Mouse (Mus musculus) activated CD4-positive, CD25-positive, alpha-beta regulatory T cell, adult 4 months (primary cell): ENCODE results near the gene Cyp3a11. TPM values are rescaled to one million over a fixed set of nuclear protein-coding genes. Genes with fewer than 3 reads are reported as not detected.
"Not testable (repeated sequence)": the region's sequence is repeated elsewhere in the genome, so short reads cannot be mapped to it uniquely, and the experiment has no call there.

Experiments
- ATAC-seq: one replicate; pipeline ENCODE4 v1.8.0; 2017
- polyA plus RNA-seq, 2 experiments: library from polyadenylated mRNA; unstranded; fragments of 100-300 nt; shearing (Covaris generic); gene quantifications; one replicate each; pipeline ENCODE4 v1.2.1; 2017

Cyp3a11 gene
- polyA plus RNA-seq: not detected

DNA sequence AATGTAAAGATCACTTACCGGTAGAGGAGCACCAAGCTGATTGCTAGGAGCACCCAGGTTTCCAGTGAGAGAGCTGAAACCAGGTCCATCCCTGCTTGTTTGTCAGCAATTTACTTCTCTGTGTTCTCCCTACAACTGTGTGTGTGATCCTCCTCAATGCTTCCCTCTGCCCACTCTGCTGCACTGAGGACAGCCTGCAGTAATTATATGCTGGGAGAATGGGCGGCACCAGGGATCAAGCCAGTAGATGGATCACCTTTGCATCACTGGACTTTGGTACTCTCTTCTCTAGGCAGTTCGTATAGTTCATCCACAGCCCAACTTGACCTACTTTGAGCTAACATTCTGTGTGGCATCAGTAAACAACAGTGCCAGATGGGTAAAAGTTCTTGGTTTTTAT is at the start of gene Cyp3a11:
Gene Cyp3a11 (minus strand): TSS at position 277 of the 400 bp plus-strand sequence.
- ATAC-seq: no peak

DNA sequence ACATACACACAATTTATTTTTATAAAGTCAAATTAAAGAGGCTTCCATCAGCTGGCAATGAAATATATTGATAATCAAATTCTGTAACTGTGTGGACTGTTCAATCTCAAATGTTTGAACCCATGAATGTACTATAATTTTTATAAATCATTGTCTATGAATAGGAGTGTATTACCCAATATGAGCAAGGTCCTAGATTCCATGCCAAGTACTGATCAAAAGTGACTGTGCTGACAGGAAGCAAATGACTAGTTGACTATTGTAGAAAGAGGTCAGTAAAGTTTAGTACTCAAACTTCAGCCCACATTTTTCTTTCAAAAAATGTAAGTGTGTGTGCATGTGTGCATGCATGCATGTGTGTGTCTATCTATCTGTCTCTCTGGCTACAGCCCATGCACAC is 33.1 kb upstream of the Cyp3a11 start:
- no peak for ATAC-seq

DNA sequence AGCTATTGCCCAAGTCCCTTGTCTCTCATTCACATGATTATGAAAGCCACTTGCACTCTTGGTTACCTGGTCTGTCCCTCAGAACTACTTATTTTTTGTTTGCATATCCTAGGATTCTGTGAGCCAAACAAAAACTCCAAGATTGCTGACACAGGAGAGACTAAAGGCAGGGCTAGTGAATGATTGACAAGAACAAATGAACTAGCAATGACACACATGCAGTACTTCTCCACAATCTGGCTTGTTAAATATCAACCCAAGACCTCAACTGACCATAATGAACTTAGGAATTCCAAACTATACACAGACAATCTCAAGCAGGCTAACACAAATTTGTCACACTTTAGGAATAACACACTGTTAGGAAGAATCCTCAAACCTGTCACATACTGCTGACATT is 32.0 kb upstream of the Cyp3a11 start:
- ATAC-seq: no peak

DNA sequence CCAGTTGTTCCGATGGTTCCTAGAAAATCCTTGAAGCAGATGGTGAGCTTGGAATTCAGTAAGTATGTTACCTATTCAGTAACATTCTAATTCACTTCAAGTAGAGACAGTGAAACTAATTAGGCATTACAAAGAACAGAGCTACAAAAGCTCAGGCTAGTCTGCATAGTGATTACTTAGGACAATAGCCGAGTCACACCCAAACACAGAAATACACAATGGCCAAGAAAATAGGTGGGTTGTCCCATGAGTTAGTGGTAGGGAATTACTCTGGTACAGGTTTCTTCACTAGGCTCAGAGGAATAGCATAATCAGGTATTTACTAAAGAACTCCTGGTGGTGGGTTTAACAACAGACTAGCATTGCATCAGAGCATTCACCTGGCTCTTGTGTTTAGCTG is 27.2 kb upstream of the Cyp3a11 start:
- not testable (repeated sequence) for ATAC-seq

DNA sequence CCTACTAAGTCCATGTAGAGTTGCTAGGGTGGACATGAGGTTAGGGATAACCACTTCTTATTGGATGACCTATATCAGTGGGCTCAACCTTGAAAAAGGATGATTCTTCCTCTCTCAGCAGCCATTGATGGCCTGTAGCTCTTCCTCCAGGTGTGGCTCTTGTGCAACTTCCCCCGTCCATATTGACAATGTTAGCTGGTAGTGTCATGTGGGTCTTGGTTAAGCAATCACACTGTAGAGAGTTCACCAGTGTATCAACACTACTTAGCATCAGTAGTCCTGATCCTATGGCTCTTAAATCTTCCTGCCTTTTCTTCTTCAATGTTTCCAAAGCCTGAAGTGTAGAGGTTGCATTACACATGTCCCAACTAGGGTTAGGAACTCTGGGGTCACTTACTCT is 24.8 kb upstream of the Cyp3a11 start:
- ATAC-seq: no peak

DNA sequence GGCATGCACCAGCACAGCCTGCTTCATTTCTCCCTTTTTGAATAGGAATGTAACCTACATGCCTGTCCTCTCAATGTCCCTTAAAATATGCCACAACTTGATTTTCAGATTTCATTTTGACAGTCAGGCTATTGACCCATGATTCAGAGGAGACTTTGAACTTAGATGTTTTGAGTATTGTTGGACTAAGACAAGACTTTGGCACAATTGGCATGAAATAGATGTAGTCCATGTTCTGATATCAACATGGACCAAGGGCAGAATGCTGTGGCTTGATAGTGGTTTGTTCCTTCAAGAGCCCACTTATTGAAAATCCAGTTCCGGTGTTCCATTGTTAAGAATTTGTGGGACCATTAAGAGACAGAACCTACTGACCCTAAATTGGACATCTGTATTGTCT is 23.6 kb upstream of the Cyp3a11 start:
- ATAC-seq: no peak

DNA sequence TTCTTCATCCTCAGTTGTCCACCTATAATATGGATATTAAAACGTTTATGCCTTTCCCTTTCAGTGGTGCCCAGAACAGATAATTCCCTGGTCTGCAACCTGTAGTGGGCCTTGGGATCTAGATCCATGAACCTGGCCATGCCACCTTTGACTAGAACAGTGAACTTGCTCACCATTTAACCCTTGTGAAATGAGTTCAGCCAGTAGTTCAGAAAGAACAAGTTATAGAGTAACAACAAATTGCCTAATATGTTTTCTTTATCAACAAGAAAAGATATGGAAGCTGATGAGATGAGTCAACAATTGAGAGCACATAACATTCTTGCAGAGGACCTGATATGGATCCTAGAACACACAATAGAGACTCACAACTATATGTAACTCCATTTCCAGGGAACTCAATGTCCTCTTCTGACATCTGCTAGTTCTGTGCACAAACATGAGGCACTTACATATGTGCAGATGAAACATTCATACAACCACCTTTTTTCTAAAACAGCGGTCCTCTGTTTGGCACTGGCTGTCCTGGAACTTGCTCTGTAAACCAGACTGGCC is 20.7 kb upstream of the Cyp3a11 start:
- ATAC-seq: no peak

DNA sequence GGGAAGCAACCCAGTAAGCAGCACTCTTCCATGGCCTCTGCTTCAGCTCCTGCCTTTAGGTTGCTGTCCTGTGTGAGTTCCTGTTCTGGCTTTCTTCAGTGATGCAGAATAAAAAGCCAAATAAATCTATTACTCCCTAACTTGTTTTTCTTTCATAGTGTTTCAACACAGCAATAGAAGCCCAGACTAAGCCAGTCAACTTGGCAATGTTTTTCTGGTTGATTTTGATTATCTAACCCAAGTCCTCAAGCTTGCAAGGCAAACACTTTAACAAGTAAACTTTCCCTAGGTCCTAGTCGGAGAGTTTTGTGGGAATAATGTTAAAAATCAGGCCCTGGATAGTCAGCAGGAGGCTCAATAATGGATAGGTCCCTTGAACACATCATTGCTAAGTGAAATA is 17.5 kb upstream of the Cyp3a11 start:
- no peak for ATAC-seq

DNA sequence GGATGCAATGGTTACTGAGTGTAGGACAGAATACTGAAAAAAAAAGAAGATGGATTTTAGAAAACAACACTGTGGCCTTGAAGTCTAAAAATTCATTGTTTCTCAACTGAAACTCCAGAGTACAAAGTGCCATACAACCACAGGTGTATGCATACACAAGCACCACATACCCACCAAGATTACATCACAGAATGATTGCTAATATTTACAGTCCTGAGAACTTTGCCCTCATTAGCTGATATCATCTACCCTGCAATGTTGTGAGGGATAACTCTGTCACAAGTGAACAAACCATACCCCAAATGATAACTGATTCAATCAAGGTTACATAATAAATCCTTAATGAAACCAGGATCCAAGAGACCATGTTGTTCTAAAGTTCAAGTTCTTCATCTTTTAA is 1.4 kb upstream of the Cyp3a11 start:
- ATAC-seq: no peak

DNA sequence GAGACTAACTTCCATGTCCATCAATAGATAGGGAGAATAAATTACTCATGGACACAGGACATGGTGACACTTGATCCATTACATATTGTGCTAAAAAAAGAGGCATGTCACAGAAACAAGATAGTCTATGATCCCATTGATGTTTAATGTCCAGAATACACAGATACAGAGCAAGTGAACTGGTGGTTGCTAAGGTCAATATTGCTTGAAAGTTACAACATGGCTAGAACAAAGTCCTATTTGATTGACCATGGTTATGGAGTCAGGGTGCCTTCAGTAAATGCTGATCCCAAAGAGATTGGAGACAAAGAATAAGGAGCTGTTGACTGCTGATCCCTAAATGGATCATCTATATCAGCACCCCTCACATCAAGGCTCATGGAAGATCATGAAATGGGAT is 12.3 kb downstream of the Cyp3a11 start:
- not testable (repeated sequence) for ATAC-seq

DNA sequence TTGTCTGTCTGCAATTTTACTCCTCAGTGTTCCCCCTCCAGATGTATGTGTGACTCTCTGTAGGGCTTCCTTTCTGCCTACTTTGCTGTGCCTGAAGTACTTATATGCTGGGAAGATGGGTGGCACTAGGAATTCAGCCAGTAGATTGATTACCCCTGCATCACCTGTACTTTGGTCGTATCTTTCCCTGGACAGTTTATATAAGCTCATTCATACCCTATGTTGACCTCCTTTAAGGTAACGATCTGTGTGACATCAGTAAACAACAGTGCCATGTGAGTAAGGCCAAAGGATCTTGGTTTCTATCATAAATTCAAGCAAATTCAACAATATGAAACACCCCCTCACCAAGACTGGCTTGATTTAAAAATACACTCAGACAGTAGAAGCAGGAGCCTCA is 74.0 kb downstream of the Cyp3a11 start, which contains the start of gene Cyp3a44:
Gene Cyp3a44 (minus strand): TSS at position 79 of the 400 bp plus-strand sequence.
- not testable (repeated sequence) for ATAC-seq

Other genes with a start within 250 kb of the Cyp3a11 start
- not detected for gene Cyp3a41a, start 159.8 kb downstream of the Cyp3a11 start, polyA plus RNA-seq
- gene Cyp3a44, start 74.1 kb downstream of the Cyp3a11 start, polyA plus RNA-seq: not detected
- not detected for gene Cyp3a25, start 129.7 kb upstream of the Cyp3a11 start, polyA plus RNA-seq
- gene Cyp3a59, start 199.3 kb upstream of the Cyp3a11 start, polyA plus RNA-seq: not detected